Mouse (Mus musculus): ENCODE results near the gene Inca1.

Gene Inca1

GRCm38 (mm10) chr11:70699722-70700556, at the start of gene Inca1, which contains the start of gene Kif1c:
Gene Inca1 (minus strand): TSS chr11:70700155.
Gene Kif1c (plus strand): TSS chr11:70700548.
- DNase-seq = peak; percentile 93

GRCm38 (mm10) chr11:70747876-70748545, 48.1 kb upstream of the Inca1 start:
- DNase-seq = no peak

GRCm38 (mm10) chr11:70745636-70746035, 45.7 kb upstream of the Inca1 start:
- DNase-seq = no peak

GRCm38 (mm10) chr11:70742581-70743459, 42.9 kb upstream of the Inca1 start:
- DNase-seq = no peak

GRCm38 (mm10) chr11:70742117-70742516, 42.2 kb upstream of the Inca1 start:
- no peak for DNase-seq

GRCm38 (mm10) chr11:70741603-70742002, 41.6 kb upstream of the Inca1 start:
- no peak for DNase-seq

- DNase-seq = no peak
Measured at GRCm38 (mm10) chr11:70737749-70738148, 37.8 kb upstream of the Inca1 start.

- DNase-seq = no peak
Measured at GRCm38 (mm10) chr11:70733256-70733655, 33.3 kb upstream of the Inca1 start.

- no peak for DNase-seq
Measured at GRCm38 (mm10) chr11:70731178-70731577, 31.2 kb upstream of the Inca1 start.

- DNase-seq = no peak
Measured at GRCm38 (mm10) chr11:70730427-70731038, 30.6 kb upstream of the Inca1 start.

GRCm38 (mm10) chr11:70727385-70727784, 27.4 kb upstream of the Inca1 start:
- no peak for DNase-seq

GRCm38 (mm10) chr11:70726585-70726984, 26.6 kb upstream of the Inca1 start:
- DNase-seq = no peak

GRCm38 (mm10) chr11:70724706-70725105, 24.8 kb upstream of the Inca1 start:
- no peak for DNase-seq

- no peak for DNase-seq
Measured at GRCm38 (mm10) chr11:70721072-70721471, 21.1 kb upstream of the Inca1 start.

GRCm38 (mm10) chr11:70720567-70720966, 20.6 kb upstream of the Inca1 start:
- no peak for DNase-seq

- DNase-seq = no peak
Measured at GRCm38 (mm10) chr11:70718481-70718880, 18.5 kb upstream of the Inca1 start.

- no peak for DNase-seq
Measured at GRCm38 (mm10) chr11:70715832-70716231, 15.9 kb upstream of the Inca1 start.

- no peak for DNase-seq
Measured at GRCm38 (mm10) chr11:70713222-70713621, 13.3 kb upstream of the Inca1 start.

GRCm38 (mm10) chr11:70711026-70711425, 11.1 kb upstream of the Inca1 start:
- no peak for DNase-seq

GRCm38 (mm10) chr11:70706127-70706526, 6.2 kb upstream of the Inca1 start:
- no peak for DNase-seq

- DNase-seq = no peak
Measured at GRCm38 (mm10) chr11:70702781-70703180, 2.8 kb upstream of the Inca1 start.

GRCm38 (mm10) chr11:70701984-70702733, 2.2 kb upstream of the Inca1 start:
- no peak for DNase-seq
